Mouse (Mus musculus) frontal cortex, postnatal 10 days (tissue): ENCODE data around the gene Bicdl1.

Source experiments
- DNase-seq, 2 experiments: peaks; one replicate each; pipeline ENCODE4 v3.0.0; 2022; ENCODE audit warnings: low spot score in 2 of 2, mixed read lengths in 1 of 2

The Bicdl1 gene

DNA sequence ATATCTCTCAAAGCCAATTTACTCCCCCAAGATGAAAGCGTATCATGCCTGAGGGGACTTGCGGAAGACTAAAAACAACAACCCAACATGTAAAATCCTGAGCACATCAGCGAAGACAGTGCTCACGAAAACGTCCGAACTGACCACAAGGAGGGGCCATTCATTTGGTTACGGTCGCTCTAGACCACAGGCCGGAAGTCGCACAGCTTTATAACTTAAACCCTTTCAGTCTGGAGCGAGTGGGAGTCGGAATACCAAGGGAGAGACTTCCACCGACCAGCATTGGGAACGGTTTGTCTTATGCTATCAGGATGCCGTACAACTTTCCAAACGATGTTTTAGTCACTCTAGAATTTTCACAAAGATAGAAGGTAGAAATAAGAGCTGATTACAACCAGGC, 5.4 kb downstream of the Bicdl1 start:
- DNase-seq: no peak

DNA sequence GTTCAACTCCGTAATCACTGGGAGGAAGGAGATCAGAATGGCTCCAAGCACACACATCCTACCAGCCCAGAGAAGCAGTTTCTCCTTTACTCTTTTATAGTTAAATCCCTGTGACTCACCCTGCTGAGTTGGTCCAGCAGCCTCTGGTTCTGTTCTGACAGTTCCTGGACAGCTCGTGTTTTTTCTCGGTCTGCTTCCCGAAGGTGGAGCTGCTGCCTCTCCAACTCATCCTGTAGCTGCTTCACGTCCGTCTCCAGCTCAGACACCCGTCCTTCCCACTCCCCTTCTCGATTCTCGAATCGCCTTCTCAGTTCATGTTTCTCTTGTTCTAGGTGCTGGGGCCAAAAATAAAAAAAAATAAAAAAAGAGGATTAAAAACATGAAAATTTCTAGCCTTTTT, 7.0 kb downstream of the Bicdl1 start:
- DNase-seq: no peak

DNA sequence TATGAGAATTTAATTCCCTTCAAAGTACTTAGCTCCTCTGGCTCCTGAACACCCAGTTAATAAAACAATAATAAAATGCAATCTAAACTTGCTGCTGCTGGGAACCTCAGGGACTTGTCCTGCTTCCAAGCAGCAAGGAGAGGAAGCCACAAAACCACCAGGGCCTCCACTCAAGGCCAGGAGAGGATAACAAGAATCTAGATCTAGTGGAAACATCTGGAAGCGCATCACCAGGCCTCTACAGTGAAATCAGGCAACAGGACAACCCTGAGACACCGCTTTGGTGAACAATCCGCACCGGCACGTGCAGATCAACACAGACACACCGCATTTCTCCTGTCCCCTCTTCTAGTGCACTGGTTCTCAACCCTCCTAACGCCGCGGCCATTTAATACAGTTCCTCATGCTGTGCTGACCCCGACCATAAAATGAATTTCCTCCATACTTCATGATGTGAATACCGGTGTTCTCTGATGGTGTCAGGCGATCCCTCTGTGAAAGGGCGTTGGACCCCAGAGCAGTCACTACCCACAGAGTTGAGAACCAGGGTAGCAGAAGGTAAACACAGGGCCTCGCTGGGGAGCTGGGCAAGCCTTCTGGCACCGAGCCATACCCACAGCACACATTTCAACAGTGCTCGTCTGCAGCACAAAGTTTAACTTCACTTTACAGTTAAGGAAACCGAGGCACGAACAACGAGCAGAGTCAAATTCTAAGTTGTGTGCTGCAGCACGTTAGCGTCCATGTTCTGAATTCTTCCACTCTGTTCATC, 9.0 kb downstream of the Bicdl1 start:
- no peak for DNase-seq

DNA sequence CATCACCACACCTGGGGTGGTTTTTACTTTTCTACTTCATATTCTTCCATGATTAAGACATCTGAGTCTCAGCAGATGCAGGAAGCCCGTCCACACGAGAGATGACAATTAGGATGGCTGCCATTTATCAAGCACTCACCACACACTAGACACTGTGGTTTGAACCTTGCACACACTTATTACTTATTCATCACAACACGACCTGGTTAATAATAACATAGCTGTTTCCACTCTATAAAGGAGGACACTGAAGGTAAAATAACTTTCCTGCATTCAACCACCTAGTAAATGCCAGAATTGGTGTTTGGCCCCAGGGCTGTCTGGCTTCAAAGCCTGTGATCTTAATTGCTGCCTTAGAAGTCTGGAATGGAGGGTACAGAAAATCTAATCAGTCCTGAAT, 10.7 kb downstream of the Bicdl1 start:
- DNase-seq: no peak

DNA sequence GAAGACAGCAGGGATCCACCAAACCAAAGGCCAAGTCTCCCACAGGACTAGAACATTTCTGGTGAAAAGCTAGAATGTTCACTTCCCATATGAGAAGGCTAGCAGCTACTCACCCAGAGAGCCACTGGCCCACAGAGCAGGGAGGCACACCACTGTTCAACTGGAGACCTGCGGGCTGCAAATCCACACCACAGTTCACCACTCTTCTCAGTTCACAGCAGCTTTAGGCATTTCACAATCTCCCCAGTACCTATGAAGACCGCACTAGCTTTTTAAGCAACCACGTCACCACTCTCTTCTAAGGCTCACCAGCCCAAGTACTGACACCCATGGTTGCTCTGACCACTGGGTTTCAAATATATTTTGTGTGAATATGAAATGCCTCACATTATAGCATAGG, 13.7 kb downstream of the Bicdl1 start:
- DNase-seq: no peak

DNA sequence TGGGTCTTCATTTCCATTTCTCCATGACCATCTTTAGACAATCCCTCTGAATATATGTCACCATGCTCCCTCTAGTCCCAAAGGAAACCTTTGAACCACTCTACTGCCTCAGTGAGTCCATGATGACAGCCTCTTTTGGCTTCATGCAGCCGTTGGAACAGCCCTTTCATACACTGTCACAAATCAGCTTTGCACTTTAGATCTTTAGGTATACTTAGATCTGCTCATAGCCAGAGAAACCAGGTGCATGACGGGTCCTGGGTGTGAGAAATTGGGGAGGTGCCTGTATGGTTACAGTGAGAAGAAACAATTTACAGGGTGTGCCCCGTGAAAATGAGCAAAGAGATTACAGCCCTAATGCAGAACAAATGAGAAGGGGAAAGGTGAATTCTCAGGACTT, 14.3 kb downstream of the Bicdl1 start:
- DNase-seq: no peak

DNA sequence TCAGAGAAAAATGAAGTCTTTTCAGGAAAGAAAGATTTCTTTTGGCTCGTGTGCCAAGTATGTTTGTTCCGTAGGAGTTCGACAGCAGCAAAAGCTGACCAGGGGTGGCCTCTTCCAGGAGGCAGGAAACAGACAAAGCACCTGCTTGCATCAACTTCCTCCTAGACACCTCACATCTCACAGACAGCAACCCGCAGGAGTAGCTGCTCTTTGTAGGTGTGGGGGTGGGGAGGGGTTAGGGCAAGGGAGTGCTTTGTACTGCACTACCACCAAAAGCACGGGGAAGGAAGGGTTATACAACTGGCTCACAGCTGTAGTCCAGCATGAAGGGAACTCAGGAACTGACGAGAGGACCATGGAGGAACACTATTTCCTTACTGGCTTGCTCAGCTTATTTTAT, 15.0 kb downstream of the Bicdl1 start:
- no peak for DNase-seq

DNA sequence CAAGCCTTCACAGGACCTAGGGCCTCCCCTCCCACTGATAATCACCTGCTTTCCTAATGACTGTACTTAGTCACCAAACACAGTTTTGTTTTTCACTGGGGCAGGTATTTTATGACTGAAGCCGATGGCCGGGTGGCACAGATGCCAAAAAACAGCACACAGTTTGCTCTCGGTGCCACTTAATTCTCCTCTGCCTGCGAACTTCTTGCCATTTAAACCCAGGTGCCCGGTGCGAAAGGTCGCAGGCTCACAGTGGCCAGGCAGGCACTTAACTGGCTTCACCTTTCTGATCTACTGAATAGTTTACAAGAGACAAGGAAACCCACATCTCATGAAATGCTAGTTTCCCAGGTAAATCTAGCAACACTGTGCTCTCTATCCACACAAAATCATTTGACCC, 16.7 kb downstream of the Bicdl1 start:
- DNase-seq: no peak

DNA sequence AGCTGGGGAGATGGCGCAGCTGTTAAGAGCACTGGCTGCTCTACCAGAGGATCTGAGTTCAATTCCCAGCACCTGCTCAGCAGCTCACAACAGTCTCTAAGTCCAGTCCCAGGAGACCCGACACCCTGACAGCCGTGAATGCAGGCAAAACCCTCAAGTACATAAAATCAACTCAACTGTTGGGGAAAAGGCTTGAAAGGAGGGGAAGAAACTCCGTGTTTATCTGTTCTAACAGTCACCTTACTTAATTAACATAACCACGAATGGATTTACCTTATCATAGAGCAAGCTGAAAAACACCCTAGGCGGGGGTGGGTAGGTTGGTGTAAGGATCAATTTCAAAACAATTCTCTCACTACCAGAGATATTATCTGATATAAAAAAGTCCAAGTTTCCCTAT, 18.9 kb downstream of the Bicdl1 start:
- DNase-seq: no peak

DNA sequence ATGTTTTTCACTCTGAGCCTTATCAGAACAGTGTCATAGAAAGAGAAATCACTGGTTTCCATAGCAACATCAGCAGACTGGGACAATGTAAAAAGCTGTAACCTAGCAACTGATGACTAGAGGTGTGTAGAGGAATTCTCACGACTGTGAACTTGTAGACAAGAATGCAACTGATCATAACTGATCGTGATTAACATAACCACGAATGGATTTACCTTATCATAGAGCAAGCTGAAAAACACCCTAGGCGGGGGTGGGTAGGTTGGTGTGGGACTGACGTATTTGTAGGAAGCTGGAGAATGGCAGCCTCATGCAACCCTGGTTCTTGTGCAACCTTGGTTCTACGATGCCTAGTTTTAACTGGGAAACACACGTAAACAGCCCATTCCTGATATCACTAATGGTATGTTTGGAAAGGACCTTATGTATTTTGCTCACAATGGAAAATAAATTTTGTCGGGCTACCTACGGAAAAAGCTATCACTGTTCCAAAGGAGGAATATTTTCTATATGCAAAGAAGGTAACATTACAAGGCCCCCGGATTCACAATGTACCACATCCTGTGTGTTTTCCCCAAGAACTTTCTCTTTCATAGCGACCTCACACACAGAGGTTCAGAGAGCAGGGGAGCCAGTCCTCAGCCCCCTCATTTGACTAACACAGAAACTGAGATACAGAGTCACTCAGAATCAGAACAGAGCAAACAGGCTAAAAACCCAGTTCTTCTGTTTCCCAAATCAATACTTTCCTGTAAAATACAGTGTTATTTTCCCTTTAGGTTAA, 19.6 kb downstream of the Bicdl1 start:
- DNase-seq: no peak

DNA sequence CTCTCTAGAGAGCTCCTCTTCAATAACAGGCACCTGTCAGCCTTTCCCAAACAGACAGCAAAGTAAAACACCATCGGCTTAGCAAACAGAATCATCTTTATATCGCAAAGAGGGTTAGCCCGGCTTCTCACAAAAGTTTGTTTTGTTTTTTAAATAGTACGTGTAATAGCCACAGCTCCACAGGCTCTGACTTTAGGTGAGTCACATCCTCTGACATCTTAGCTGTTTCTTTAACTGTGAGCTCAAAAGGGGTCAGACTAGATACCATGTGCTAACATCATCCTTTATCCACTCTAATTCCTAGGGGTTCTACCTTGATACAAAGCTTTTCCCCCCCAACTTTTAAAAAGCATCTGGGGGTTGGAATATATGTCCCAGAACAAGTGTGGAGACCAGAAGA, 21.2 kb downstream of the Bicdl1 start:
- no peak for DNase-seq

DNA sequence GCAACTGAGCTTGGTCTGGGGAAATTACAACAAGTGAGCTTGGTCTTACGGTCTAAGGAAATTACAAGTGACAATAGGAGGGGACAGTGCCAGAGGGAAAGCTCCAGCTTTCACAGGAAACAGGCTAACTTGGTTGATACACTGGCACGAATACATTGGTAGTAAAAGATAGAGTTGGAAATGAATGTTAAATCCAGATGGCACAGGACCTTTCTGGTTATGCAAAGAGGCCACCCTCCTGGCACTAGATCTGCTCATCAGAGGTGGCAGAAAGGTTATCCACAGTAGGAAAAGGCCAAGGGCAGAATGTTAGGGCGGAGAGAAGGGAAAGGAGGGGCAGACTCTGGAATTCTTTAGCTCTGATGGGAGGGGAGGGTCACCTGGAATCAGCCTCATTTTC, 22.5 kb downstream of the Bicdl1 start:
- DNase-seq: no peak

DNA sequence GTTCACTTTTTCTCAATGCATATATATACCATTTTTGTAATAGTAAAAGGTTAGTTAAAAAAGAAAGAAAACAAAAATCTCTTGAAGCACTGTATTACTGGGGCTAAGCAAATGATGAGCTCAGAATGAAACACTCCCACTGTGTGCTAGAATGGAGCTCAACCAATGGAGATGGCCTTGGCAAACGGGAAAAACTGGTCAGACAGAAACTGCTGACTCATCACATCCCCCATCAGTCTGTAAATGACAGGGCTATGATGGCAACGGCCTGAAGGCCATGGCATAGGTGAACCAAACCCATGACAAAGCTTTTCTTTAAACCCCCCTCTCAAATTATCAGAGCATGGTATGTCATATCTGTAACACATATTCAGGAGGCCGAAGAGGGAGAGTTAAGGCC, 29.4 kb downstream of the Bicdl1 start:
- no peak for DNase-seq

DNA sequence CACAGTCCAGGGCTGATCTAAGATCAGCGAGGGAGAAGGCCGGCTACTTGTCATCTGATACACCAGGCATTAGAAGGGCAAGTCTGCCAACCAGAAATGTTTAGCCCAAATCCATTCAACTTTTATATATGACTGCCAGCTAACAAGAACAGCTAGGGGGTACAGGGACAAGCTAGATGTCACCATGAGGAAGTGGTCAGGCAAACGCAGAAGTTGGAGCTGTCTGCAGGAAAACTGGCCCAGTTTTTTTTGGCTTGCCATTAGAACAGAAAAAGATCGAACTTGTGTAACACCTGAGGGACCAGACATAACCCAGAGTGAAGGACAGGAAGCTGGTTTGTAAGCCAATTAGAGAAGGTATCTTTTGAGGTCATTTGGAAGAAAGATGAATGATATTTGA, 30.2 kb downstream of the Bicdl1 start:
- no peak for DNase-seq

DNA sequence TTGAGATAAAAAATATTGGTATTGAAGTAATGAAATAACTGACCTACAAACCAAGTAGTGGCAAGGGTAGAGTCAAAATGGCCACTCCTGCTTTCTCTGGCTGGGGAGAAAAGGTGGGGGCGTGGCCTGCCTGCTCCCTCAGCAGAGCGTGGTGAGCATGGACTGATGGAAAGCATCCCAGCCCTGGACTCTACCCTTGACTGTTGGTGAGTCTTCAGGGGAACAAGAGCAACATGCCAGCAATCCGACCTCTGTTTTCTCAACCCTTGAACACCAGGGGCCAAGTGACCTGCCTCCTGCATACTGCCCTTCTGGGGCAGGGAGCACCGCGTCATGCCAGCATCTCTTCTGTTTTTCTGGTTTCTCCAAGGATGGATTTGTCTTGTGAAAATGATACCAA, 34.6 kb downstream of the Bicdl1 start:
- no peak for DNase-seq

DNA sequence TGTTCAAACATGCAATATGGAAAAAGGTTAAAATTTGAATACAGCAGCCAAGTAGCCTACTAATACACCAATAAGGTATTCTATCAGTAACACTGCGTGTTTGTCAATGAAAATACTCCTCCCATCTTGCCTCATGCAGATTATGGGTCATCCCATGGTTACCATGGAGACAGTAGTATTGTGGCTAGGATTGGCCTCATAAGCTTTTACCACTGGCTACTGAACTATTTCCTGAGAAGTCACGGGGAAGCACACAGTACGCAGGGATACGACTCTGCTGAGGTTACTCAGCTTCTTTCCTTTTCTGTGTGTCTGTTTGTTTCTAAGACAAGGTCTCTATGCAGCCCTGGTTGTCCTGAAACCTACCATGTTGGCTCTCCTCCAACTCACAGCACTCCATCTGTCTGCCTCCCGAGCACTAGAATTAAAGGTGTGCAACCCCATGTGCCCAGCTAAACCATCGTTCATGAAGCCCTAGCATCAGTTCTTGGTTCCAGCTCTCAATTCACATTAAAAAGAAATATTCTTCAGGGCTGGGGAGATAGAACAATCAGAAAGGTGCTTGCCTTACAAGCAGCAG, 36.1 kb downstream of the Bicdl1 start:
- no peak for DNase-seq

DNA sequence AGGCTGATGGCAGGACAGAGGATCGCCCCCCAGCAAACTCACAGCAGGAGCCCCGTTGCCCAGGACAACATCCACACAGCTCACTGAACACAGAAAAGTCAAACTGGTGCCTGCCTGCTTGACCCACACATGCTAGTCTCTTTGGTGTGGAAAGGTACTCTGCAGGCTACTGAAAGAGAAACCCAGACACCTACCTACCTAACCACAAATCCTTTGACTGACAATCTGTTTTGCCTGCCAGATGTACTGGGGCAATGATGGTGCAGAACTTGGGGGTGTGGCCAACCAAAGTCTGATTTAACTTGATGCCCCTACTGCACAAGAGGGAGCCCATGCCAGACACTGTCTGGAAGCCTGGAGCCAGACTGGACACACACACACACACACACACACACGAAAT, 38.1 kb downstream of the Bicdl1 start:
- no peak for DNase-seq

DNA sequence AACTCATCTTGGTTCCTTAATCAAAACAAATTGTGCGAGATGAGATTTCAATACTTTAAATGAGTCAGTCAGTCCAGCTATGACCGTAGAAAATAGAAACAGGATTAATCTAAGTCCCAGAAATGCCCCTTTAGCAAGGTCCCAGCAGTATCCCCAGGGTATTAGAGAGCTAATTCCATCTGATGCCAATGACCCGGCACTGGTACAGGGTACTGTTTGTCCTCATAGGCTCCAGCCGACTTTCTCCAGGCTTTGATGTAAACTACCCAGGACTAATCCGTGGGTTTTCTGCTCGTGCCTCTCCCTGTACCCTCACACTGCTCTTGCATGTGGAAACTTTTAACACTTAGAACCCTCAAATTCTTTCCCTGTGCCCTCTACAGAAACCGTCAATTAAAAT, 44.7 kb downstream of the Bicdl1 start:
- no peak for DNase-seq

DNA sequence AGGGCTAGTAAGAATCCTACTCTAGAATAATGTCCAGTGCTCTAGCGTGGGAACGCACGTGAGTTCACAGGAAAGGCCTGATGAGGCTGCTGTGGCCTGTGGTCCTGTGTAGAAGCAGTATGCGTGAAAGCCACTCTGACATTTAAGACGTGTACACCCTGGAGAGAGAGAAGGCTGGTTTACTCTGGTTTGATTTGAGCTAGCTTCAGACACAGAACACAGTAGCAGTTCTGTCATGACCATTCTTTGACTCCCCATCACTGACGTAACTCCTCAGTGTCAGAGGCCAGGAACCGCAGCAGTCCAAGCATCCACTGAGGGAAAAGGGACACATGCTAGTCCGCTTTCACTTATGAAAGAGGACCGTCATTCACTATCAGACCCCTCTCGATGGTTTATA, 46.3 kb downstream of the Bicdl1 start:
- no peak for DNase-seq

DNA sequence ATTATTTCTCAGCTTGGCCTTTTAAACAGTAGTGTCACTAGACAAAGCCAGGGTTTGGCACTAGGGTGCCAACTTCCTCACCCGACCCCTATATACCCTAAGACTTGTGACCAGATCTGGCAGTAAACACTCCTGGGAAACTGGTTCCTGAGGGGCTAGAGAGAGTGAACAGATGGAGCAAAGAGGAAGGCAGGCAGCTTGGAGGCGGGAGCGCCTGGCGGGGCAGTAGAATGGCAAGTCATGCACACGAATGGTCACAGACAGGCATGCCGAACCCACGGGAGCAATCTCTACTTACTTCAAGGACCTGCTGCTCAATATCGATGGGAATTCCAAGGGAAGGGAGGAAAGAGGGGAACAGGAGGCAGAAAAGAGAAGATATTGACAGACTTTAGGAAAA, 59.6 kb downstream of the Bicdl1 start:
- no peak for DNase-seq

DNA sequence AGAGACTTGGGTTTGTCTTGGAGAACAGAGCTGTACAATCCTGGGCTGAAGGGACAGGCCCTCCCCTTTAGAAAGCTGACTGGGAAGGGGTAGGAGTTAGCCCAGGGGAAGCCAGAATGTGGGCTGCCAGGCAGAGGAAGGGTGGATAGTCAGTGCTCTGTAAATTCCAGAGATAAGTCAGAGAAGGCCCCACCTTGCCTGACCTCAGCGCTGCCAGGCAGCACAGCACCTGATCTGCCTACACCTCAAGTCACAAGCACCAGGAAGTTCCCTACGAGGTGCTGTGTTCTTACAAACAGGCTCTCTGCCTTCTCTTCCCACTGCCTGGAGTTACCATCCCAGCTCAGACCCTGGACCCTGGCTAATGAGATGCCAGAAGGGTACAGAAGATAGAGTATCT, 61.0 kb downstream of the Bicdl1 start:
- DNase-seq: no peak

DNA sequence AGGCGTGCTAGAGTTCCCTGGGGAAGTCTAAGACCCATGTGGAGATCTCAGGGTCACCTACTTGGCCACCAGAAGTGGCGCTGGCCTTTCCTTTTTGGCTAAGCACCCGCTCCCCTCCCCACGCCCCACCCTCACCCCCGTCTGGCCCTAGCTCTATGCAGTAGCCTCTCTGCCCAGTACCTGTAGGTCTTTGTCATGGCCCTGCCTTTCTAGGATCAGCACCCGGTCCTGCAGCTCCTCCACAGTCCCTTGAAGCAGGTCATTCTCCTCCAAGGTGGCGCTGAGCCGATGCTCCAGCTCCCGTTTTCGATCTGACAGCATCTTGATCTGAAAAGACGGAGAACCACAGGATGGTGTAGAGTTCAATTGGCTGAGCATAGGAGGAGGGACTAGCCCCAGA, 61.4 kb downstream of the Bicdl1 start:
- DNase-seq: no peak

DNA sequence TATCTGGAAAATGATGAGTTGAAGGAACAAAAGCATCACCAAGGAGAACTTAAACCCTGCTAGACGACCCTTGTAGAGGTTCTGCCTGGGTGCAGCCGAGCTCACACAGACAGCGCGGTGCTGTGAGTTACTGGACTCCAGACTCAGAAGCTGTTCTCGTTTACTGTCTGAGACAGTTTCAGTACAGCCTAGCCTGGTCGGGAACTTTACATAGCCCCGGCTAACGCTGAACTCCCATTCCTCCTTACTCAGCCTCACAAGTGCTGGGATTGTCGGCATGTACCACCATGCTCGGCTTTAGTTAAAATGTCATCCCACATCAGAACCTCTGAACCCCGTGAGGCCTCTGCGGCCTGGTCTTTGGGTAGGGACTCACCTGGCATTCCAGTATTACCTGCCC, 62.4 kb downstream of the Bicdl1 start:
- no peak for DNase-seq
